Mouse (Mus musculus) midbrain, embryonic 10.5 days (tissue): Measurements from ENCODE around the gene Tgtp2. TPM values are rescaled to one million over a fixed set of nuclear protein-coding genes. Genes with fewer than 3 reads are reported as not detected.

Experiments
- DNase-seq: peaks from one replicate; pipeline ENCODE4 v3.0.0-alpha.2; 2017; ENCODE audit warnings: low spot score
- H3K27ac ChIP-seq: fragments of 300-500 bp; sonication (generic); replicated peaks from 2 replicates; pipeline ENCODE4 v1.5.1; 2016; ENCODE audit warnings: mild to moderate bottlenecking
- H3K27me3 ChIP-seq: fragments of 300-500 bp; sonication (generic); 2 replicates; pipeline ENCODE4 v1.6.1; 2016; ENCODE audit warnings: low read depth, mild to moderate bottlenecking; ENCODE audit not compliant: poor library complexity, severe bottlenecking
- H3K36me3 ChIP-seq: fragments of 300-500 bp; sonication (generic); 2 replicates; pipeline ENCODE4 v1.6.1; 2016; ENCODE audit warnings: mild to moderate bottlenecking, moderate library complexity
- H3K4me1 ChIP-seq: fragments of 300-500 bp; sonication (generic); 2 replicates; pipeline ENCODE4 v1.6.1; 2016
- H3K4me3 ChIP-seq: fragments of 300-500 bp; sonication (generic); 2 replicates; pipeline ENCODE4 v1.5.1; 2016; ENCODE audit warnings: mild to moderate bottlenecking, moderate library complexity
- H3K9me3 ChIP-seq: fragments of 300-500 bp; sonication (generic); replicated peaks from 2 replicates; pipeline ENCODE4 v1.6.1; 2016; ENCODE audit warnings: mild to moderate bottlenecking
- WGBS: fragments of 180-500 bp; shearing (Covaris S2); methylation state at CpG from one replicate; pipeline ENCODE4 v1.1.7; 2016; 5-methylcytosine and 5-hydroxymethylcytosine counted together
- polyA plus RNA-seq: library from polyadenylated mRNA; unstranded; fragments of >200 nt; fragmentation: Nextera tagmentation; extraction: Ambion mirVana; gene quantifications from 2 replicates; pipeline ENCODE4 v1.2.1, GENCODE M21; 2016

The Tgtp2 gene
- polyA plus RNA-seq, 1 experiment from 2014 or later, result not detected

GRCm38 (mm10) chr11:49092786-49093185 lies 28.8 kb upstream of the Tgtp2 start:
- peaks cover 8% of the 10 kb centered on the region for H3K4me1 ChIP-seq

GRCm38 (mm10) chr11:49092053-49092586 lies 28.1 kb upstream of the Tgtp2 start:
- no peak for DNase-seq
- Histone ChIP-seq H3K4me3 (no peak overlapping the region), H3K4me1 (peaks cover 8% of the 10 kb centered on the region), H3K27me3 (no peaks in the 10 kb centered on the region), H3K9me3 (no peaks in the 10 kb centered on the region), H3K27ac (no peak overlapping the region), H3K36me3 (no peaks in the 10 kb centered on the region)
- WGBS, result 91% methylated on average over 1 of the region's 1 CpGs

More at GRCm38 (mm10) chr11:49092786-49093185, 28.8 kb upstream of the Tgtp2 start:
- H3K4me3 ChIP-seq, result no peak overlapping the region
- H3K36me3 ChIP-seq, result no peaks in the 10 kb centered on the region
- 93% methylated on average over 2 of the region's 2 CpGs for WGBS
- DNase-seq, result no peak
- no peaks in the 10 kb centered on the region for H3K27me3 ChIP-seq
- H3K27ac ChIP-seq, result no peak overlapping the region
- H3K9me3 ChIP-seq, result no peaks in the 10 kb centered on the region

GRCm38 (mm10) chr11:49091171-49091570 lies 27.2 kb upstream of the Tgtp2 start:
- H3K4me1 ChIP-seq, result peaks cover 8% of the 10 kb centered on the region
- H3K27me3 ChIP-seq, result no peaks in the 10 kb centered on the region
- no peaks in the 10 kb centered on the region for H3K36me3 ChIP-seq
- no peak overlapping the region for H3K4me3 ChIP-seq
- DNase-seq, result no peak
- 80% methylated on average over 4 of the region's 4 CpGs for WGBS
- no peaks in the 10 kb centered on the region for H3K9me3 ChIP-seq
- no peak overlapping the region for H3K27ac ChIP-seq

GRCm38 (mm10) chr11:49090551-49090950 lies 26.5 kb upstream of the Tgtp2 start:
- Histone ChIP-seq H3K4me3 (no peak overlapping the region), H3K27me3 (no peaks in the 10 kb centered on the region), H3K9me3 (no peaks in the 10 kb centered on the region), H3K4me1 (peaks cover 8% of the 10 kb centered on the region), H3K36me3 (no peaks in the 10 kb centered on the region), H3K27ac (no peak overlapping the region)
- no peak for DNase-seq
- WGBS, result 92% methylated on average over 5 of the region's 5 CpGs

GRCm38 (mm10) chr11:49089735-49090507 lies 25.9 kb upstream of the Tgtp2 start:
- Histone ChIP-seq H3K27me3 (no peaks in the 10 kb centered on the region), H3K9me3 (no peaks in the 10 kb centered on the region), H3K36me3 (no peaks in the 10 kb centered on the region), H3K4me3 (no peak overlapping the region), H3K27ac (no peak overlapping the region), H3K4me1 (peaks cover 8% of the 10 kb centered on the region)
- DNase-seq, result no peak
- 84% methylated on average over 3 of the region's 3 CpGs for WGBS

GRCm38 (mm10) chr11:49088990-49089652 lies 25.1 kb upstream of the Tgtp2 start:
- Histone ChIP-seq H3K36me3 (no peaks in the 10 kb centered on the region), H3K27ac (no peak overlapping the region), H3K9me3 (no peaks in the 10 kb centered on the region), H3K27me3 (no peaks in the 10 kb centered on the region), H3K4me1 (peaks cover 8% of the 10 kb centered on the region), H3K4me3 (no peak overlapping the region)
- DNase-seq, result no peak
- WGBS, result 90% methylated on average over 5 of the region's 5 CpGs

GRCm38 (mm10) chr11:49087830-49088616 lies 24.0 kb upstream of the Tgtp2 start:
- 0 out of 2 replicates have a peak overlapping the region, but pooled peaks have one; percentile 49 for H3K27ac ChIP-seq
- peak overlapping the region; percentile 16 for H3K4me3 ChIP-seq
- DNase-seq, result no peak
- no peaks in the 10 kb centered on the region for H3K36me3 ChIP-seq
- no peaks in the 10 kb centered on the region for H3K9me3 ChIP-seq
- WGBS, result 42% methylated on average over 22 of the region's 22 CpGs
- H3K27me3 ChIP-seq, result no peaks in the 10 kb centered on the region
- peaks cover 8% of the 10 kb centered on the region for H3K4me1 ChIP-seq

- 82% methylated on average over 6 of the region's 6 CpGs for WGBS
- H3K27ac ChIP-seq, result no peak overlapping the region
- H3K36me3 ChIP-seq, result no peaks in the 10 kb centered on the region
- H3K27me3 ChIP-seq, result no peaks in the 10 kb centered on the region
- no peak overlapping the region for H3K4me3 ChIP-seq
- peaks cover 8% of the 10 kb centered on the region for H3K4me1 ChIP-seq
- H3K9me3 ChIP-seq, result no peaks in the 10 kb centered on the region
- no peak for DNase-seq
Measured at GRCm38 (mm10) chr11:49086858-49087361, 22.9 kb upstream of the Tgtp2 start.

GRCm38 (mm10) chr11:49084875-49085274 lies 20.9 kb upstream of the Tgtp2 start:
- Histone ChIP-seq H3K27ac (no peak overlapping the region), H3K36me3 (no peaks in the 10 kb centered on the region), H3K4me1 (peaks cover 8% of the 10 kb centered on the region), H3K27me3 (no peaks in the 10 kb centered on the region), H3K9me3 (no peaks in the 10 kb centered on the region), H3K4me3 (no peak overlapping the region)
- WGBS, result 60% methylated on average over 3 of the region's 3 CpGs
- no peak for DNase-seq

- Histone ChIP-seq H3K9me3 (no peaks in the 10 kb centered on the region), H3K27ac (no peak overlapping the region), H3K4me1 (peaks cover 8% of the 10 kb centered on the region), H3K27me3 (no peaks in the 10 kb centered on the region), H3K4me3 (no peak overlapping the region), H3K36me3 (no peaks in the 10 kb centered on the region)
- DNase-seq, result no peak
- whole genome bisulfite sequencing, result 79% methylated on average over 1 of the region's 1 CpGs
Measured at GRCm38 (mm10) chr11:49084385-49084784, 20.4 kb upstream of the Tgtp2 start.

- Histone ChIP-seq H3K36me3 (no peaks in the 10 kb centered on the region), H3K4me1 (peaks cover 8% of the 10 kb centered on the region), H3K27me3 (no peaks in the 10 kb centered on the region), H3K4me3 (no peak overlapping the region), H3K9me3 (no peaks in the 10 kb centered on the region), H3K27ac (no peak overlapping the region)
- 89% methylated on average over 3 of the region's 3 CpGs for WGBS
- no peak for DNase-seq
Measured at GRCm38 (mm10) chr11:49083808-49084207, 19.8 kb upstream of the Tgtp2 start.

GRCm38 (mm10) chr11:49083146-49083545 lies 19.1 kb upstream of the Tgtp2 start:
- Histone ChIP-seq H3K9me3 (no peaks in the 10 kb centered on the region), H3K4me1 (peaks cover 3% of the 10 kb centered on the region), H3K27me3 (no peaks in the 10 kb centered on the region), H3K4me3 (no peak overlapping the region), H3K27ac (no peak overlapping the region), H3K36me3 (no peaks in the 10 kb centered on the region)
- 94% methylated on average over 1 of the region's 1 CpGs for WGBS
- DNase-seq, result no peak
